Mouse (Mus musculus): Measurements from ENCODE around the gene Txndc17.

The Txndc17 gene

GRCm38 (mm10) chr11:72223414-72223813 is 16.1 kb downstream of the Txndc17 start:
- DNase-seq (ENCODE audit: low spot score), result no peak

GRCm38 (mm10) chr11:72224865-72225264 is 17.5 kb downstream of the Txndc17 start:
- DNase-seq (ENCODE audit: low spot score), result peak; percentile 19

GRCm38 (mm10) chr11:72226020-72226791 is 18.9 kb downstream of the Txndc17 start:
- DNase-seq (ENCODE audit: low spot score), result no peak

- no peak for DNase-seq (ENCODE audit: low spot score)
These were observed 19.6 kb downstream of the Txndc17 start for GRCm38 (mm10) chr11:72226901-72227300.

- no peak for DNase-seq (ENCODE audit: low spot score)
These were observed 21.2 kb downstream of the Txndc17 start for GRCm38 (mm10) chr11:72228513-72228912.

GRCm38 (mm10) chr11:72232068-72232467 is 24.7 kb downstream of the Txndc17 start:
- DNase-seq (ENCODE audit: low spot score), result no peak

- no peak for DNase-seq (ENCODE audit: low spot score)
These were observed 25.6 kb downstream of the Txndc17 start for GRCm38 (mm10) chr11:72232991-72233390.

GRCm38 (mm10) chr11:72234013-72234412 is 26.7 kb downstream of the Txndc17 start:
- DNase-seq (ENCODE audit: low spot score), result no peak

GRCm38 (mm10) chr11:72240062-72240860 is 32.9 kb downstream of the Txndc17 start:
- DNase-seq (ENCODE audit: low spot score), result no peak

GRCm38 (mm10) chr11:72245196-72245753 is 37.9 kb downstream of the Txndc17 start:
- DNase-seq (ENCODE audit: low spot score), result no peak

- no peak for DNase-seq (ENCODE audit: low spot score)
These were observed 48.3 kb downstream of the Txndc17 start for GRCm38 (mm10) chr11:72255629-72256028.

GRCm38 (mm10) chr11:72256441-72256840 is 49.1 kb downstream of the Txndc17 start:
- DNase-seq (ENCODE audit: low spot score), result no peak
